Mouse (Mus musculus) kidney, postnatal 25 days (tissue): ENCODE measurements around the gene Zfp786.
"Not testable (repeated sequence)": the region's sequence is repeated elsewhere in the genome, so short reads cannot be mapped to it uniquely, and the experiment has no call there.

Experiments
- DNase-seq, 2 experiments: peaks; one replicate each; pipeline ENCODE4 v3.0.0; 2021; ENCODE audit warnings: mixed read lengths in 2 of 2

Zfp786 gene

DNA sequence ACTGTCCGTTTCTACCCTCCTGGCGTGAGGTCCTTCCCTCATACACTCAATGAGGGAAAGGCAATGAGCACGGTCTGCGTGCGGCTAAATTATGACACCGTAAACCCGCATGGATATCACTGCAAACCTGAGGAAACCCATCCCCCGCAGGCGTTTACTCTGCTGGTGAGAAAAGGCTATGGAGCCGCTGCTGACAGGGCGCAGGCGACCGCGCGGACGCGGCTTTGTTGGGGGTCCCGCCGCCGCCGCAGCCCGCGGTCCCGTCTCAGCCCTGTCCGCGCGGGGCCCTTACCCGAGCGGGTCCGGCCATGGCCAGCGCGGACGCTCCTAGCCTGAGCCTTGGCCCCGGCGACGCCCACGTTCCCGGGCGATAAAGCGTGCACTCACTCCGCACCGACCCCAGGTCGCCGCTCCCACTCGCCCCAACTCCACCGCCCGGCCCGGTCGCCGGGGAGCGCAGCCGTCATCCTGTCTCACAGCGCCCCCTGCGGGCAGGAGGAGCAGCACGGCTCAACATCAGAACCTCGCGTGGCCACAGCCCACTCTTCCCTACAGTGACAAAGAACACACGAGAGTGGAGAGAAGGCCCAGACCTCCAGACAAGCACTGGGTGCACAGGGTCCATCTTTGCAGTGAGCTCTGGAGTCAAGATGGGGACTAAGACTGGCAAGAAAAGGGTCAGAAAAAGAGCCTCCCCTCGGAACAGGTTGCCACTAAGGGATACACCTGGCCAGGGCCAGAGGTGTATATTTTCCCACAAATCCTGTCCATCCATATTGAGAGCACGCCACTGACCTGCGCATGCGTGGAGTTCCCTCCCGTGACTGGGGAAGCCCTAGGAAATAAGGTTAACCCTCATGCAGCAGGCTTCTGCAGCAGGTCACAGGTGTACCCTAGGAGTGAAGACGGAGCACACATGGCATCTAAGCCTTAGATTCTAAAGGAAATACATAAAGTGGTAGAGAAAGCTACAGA is at the start of gene Zfp786:
Gene Zfp786, minus strand, starts transcription at position 764 of the 975 bp plus-strand sequence.
- DNase-seq: peak; percentile 95 to 96

GRCm38 (mm10) chr6:47880166-47880565 is 49.5 kb upstream of the Zfp786 start:
- DNase-seq: no peak

DNA sequence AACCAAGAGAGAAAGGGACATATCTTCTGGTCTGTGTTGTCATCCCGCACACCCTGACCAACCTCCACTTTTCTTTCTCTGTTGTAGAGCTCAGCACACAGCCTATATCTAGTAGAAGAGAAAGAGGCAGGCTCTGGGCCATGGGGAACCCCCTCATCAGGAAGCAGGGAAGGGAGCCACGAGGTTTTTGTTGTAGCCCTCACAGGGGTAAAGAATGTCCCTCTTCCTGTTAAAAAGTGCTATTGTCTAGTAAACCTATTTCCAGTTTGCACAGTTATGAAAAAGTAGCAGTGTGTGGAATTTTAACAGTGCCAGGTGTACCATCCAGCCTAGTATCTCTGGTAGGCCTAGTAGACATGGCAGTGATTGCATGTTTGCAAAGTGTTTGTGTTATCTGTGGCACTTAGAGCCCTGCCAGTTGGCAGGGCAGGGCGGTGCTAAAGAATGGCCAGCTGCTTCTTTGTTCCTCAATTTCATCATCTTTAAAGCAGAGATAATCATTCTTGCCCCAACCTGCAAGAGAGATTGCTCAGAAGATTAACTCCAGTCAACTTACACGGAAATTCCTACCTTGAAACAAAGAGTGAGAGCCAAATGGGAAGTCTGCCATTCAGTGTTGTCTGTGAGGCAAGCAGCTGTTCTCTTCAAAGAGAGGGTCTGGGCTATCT is 48.5 kb upstream of the Zfp786 start:
- no peak for DNase-seq

GRCm38 (mm10) chr6:47878593-47878992 is 47.9 kb upstream of the Zfp786 start:
- no peak for DNase-seq

- DNase-seq: no peak
Measured at GRCm38 (mm10) chr6:47878133-47878514, 47.5 kb upstream of the Zfp786 start.

DNA sequence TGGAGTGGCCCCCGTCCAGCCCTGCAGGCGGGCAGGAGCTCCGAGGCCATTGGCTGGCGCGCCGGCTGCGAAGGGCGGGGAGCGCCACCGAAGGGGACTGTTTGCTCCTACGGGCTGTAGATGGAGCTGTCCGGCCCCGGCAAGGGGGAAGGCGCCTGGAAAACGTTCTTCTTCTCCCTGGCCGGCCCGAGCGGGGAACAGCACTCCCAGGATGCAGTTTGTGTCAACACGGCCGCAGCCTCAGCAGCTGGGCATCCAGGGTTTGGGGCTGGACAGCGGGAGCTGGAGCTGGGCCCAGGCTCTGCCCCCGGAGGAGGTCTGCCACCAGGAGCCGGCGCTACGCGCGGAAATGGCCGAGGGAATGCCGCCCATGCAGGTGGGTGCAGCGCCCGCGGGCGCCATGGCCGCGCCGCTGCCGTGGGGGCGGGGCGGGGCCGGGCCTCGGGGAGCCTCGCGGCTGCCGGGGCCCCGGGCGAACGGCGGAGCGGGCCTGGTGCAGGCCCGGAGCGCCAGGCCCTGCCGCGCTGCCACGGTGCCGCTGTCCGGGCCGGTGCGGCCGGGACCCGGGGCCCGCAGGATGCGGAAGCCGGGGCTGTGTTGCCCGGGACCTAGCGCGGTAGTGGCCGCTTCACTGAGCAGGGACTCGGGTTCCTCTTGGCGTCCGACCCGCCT is 46.9 kb upstream of the Zfp786 start:
- DNase-seq: peak; percentile 89 to 96

GRCm38 (mm10) chr6:47877058-47877457 is 46.4 kb upstream of the Zfp786 start, which contains the start of gene Zfp282:
Gene Zfp282 (plus strand): TSS chr6:47877204.
- DNase-seq: no peak

DNA sequence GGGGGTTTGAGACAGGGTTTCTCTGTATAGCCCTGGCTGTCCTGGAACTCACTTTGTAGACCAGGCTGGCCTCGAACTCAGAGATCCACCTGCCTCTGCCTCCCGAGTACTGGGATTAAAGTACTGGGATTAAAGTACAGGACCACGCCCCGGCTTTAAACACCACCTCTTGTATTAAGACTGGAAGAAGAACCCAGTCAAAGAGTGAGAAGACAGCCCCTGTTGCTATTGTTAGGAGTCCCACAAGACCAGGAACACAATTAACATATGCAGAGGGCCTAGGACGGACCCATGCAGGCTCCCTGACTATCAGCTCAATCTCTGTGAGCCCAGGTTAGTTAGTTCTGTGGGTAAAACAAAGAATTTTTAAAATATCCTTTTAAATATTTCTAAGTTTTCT is 41.6 kb upstream of the Zfp786 start:
- DNase-seq: no peak

GRCm38 (mm10) chr6:47857729-47858128 is 27.1 kb upstream of the Zfp786 start:
- DNase-seq: not testable (repeated sequence)

DNA sequence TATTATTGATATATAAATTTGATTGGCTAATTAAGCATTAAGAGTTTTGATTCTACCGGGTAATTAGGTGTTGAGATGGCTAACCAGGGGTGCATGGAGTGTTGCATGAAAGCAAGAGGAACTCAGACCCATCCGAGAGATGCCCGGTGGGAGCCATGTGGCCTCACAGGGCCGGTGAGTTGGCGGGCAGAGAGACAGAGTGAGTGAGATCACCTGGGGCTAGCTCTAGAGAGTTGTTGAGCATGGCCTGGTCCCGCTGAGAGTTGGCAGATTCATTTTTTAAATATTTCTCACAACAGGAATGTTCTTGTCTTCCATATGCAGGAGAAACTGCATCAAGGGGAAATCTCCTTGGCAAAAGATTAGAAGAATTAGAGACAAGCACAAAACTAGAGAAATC is 26.6 kb upstream of the Zfp786 start:
- no peak for DNase-seq

DNA sequence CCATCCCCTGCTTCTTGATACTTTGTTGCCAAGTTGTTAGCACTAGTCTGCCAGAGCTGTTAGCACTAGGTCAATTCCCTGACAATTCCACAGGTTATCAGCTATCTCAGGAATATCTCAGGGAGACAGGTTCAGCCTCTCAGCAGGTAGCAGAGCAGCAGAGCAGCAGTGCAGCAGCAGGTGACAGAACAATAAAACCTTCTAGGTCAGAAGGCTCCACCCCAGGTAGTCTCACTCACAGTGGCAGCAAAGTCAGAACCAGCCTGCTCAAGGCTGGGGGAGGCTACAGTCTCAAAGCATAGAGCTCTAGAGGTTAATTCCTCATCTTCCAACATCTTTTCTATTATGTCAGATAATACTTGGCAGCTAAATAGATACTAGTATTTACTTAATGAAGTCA is 15.1 kb upstream of the Zfp786 start:
- no peak for DNase-seq

DNA sequence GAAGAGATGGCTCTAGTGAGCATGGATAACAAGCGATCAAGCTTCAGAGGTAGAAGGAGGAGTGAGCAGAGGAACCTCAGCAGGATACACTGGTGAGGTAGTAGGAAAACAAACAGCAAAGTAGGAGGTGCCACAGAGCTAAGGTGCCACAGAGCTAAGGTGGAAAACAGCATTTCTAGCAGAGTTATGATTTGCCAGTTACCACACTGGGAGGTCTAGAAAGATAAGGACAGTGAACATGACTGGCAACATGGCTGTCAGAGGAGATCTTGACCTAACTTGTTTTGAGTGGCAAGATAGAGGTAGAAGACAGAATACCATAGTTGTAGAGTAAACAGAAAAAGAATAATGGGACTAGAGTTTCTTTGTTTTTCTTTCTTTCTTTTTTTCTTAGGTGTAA is 11.7 kb upstream of the Zfp786 start:
- DNase-seq: no peak

- DNase-seq: no peak
Measured at GRCm38 (mm10) chr6:47841831-47842230, 11.2 kb upstream of the Zfp786 start.

GRCm38 (mm10) chr6:47841077-47841476 is 10.4 kb upstream of the Zfp786 start:
- DNase-seq: no peak

GRCm38 (mm10) chr6:47837630-47838029 is 7.0 kb upstream of the Zfp786 start:
- DNase-seq: no peak

DNA sequence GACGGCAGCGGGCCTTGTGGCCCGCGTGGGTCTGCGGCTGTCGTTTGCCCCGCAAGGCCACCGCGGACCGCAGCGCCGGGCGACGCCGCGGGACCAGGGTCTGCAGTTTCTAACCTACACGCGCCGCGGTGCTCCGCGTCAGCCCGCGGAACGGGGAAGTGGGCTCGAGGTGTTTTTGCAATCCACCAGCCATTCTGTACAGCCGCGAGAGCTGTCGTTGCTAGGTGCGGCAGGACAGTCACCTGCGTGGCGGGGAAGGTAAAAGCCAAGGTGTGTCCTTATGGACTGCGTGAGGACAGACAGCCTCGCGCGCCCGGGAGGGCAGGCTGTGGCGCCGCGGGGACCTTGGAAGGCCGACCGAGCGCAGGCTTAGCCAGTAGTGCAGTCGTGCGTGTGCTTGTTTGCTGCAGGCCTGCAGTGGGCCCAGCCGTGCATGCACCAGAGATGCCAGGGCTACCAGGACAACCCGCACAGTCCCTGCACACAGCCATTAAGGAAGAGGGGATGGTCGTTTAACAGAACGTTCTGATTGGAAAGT is 5.4 kb upstream of the Zfp786 start:
- DNase-seq: peak; percentile 63 to 79

- peak; percentile 94 to 97 for DNase-seq
Measured at GRCm38 (mm10) chr6:47835482-47835983, 4.9 kb upstream of the Zfp786 start, which contains the start of gene Zfp398. Gene Zfp398 (plus strand): TSS chr6:47835661.

DNA sequence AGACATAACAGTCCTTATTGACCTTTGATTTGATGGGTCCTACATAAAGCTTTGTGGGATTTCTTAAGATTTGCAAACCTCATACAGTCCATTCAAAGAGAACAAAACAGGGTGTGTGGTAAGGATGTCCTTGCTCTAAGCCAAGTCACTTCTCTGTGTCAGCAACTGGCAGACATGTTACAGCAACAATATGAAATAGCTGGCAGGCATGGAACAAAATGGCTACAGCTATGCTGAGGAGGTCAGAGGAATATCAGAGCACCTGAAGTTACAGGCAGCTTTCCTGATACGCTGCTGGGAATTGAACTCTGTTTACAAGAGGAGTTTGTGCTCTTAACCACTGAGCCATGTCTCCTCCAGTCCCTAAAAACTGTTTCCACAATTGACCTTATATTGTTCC is 1.6 kb upstream of the Zfp786 start:
- DNase-seq: no peak

DNA sequence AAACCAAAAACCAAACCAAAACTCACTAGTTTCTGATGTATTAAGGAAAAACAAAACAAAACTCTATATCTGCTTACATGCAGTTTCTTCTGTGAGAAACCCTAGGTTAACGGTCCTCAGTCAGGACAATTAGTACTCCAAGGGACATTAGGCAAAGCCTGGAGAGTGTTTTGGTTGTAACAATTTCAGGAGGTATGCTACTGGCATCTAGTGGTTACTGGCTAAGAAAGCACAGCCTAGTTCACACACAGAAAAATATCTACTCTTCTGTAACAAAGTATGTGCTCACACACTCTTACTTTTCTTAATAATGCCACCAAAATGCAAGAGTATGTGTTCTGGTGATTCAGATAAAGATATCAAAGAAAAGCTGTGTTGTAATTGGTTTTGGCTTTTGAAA is 1.7 kb downstream of the Zfp786 start:
- no peak for DNase-seq

DNA sequence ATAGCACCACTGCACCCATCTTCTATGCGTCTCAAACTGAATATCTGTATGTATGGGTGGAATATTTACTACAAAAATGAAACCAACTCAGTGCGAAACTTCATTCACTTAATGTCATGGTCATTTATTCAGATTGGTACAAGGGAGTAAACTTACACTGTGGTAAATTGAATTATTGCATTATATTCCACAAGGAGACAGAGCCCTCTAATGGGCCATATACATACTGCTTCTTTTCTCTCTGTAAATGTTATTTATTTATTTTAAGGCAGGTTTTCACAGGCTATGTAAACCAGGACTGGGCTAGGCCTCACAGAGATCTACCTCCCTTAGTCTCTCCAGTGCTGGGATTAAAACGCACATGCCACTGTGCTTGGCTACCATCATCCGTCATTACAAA is 3.2 kb downstream of the Zfp786 start:
- DNase-seq: no peak

DNA sequence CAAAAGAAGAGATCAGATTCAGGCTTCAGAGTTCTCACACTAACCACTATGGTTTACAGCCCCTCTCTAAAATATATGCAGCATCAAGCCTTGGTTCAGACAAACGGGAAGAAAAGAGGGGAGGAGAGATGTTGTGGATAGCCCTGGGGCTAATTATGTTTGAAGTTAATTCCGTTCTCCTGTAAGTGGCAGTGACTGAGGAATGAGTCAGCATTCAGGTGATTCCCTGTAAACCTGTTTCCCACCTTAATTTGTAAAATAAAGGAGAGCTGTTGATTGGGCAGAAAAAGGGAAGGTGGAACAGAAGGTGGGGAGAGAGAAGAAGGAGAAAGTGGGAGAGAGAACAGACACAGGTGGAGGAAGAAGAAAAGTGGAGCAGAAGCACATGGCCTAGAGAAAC is 6.4 kb downstream of the Zfp786 start:
- no peak for DNase-seq

- no peak for DNase-seq
Measured at GRCm38 (mm10) chr6:47821776-47822175, 8.9 kb downstream of the Zfp786 start.

GRCm38 (mm10) chr6:47821236-47821635 is 9.4 kb downstream of the Zfp786 start:
- DNase-seq: no peak
